Mouse (Mus musculus): ENCODE results near the gene Eif4b.

GRCm38 (mm10) chr15:102028040-102028439 is 45.5 kb upstream of the Eif4b start, which contains the start of gene Krt18:
- TF ChIP-seq CTCF (IDR thresholded peaks at IDR 0.05; ENCODE audit: borderline replicate concordance, control insufficient read depth, extremely low read depth, insufficient read depth, low read length, poor library complexity) (no peak), POLR2A (IDR thresholded peaks at IDR 0.05; ENCODE audit: control insufficient read depth, extremely low read depth, insufficient read depth, low read length, poor library complexity) (no peak)

All from thymus, adult 2 months (tissue).